ENCODE assay signal across 27 mouse cellular contexts in genomic region chr2:58184197-58184596, GRCm38 (mm10). TPM values are rescaled to one million over a fixed set of nuclear protein-coding genes. Genes with fewer than 3 reads are reported as not detected.
DNase-seq lines count a peak whose midpoint lies in the region; ATAC-seq and TF ChIP-seq lines count a peak whose summit lies in the region.
"Had no signal": no experiment of that assay in that cellular context is flagged by ENCODE, and none has a peak within 500 bp of the region (broad histone marks: within the 10 kb centered on the region; RNA-seq: fewer than 3 reads in every experiment).

No protein-coding gene starts in this region.

- H3K9ac ChIP-seq in liver, postnatal 0 days (replicated peaks): no peak overlapping the region
- H3K9ac ChIP-seq in CH12.LX (ENCODE audit: insufficient read depth, low read depth): no peak overlapping the region; the same call in 1 of the 2 replicates
- H3K9ac ChIP-seq: embryonic facial prominence, embryonic 12.5 days; forebrain, postnatal 0 days; kidney, embryonic 15.5 days; liver, embryonic 14.5 days; lung, embryonic 15.5 days; stomach, embryonic 15.5 days had no signal

- no peaks in the 10 kb centered on the region for H3K36me3 ChIP-seq in liver, postnatal 0 days (replicated peaks; ENCODE audit: insufficient read depth, low read length)
- H3K36me3 ChIP-seq in CH12.LX (replicated peaks in 1 of 2; ENCODE audit: control insufficient read depth in 1 of 2, insufficient read depth in 1 of 2, low read length in 1 of 2): no peaks in the 10 kb centered on the region
- H3K36me3 ChIP-seq: embryonic facial prominence, embryonic 12.5 days; heart, embryonic 10.5 days; kidney, embryonic 15.5 days; lung, embryonic 15.5 days; stomach, embryonic 15.5 days had no signal

- no peak for TF ChIP-seq POLR2A in CH12.LX (IDR thresholded peaks at IDR 0.05; ENCODE audit: low read depth, low read length)

- intact Hi-C loops in heart, postnatal 36 days (cut with DNase I): no loop called here

- H3K27me3 ChIP-seq in liver, postnatal 0 days (ENCODE audit: insufficient read depth, low read length): no peaks in the 10 kb centered on the region
- H3K27me3 ChIP-seq in CH12.LX (replicated peaks): no peaks in the 10 kb centered on the region
- H3K27me3 ChIP-seq: embryonic facial prominence, embryonic 12.5 days; kidney, embryonic 15.5 days; lung, embryonic 15.5 days; stomach, embryonic 15.5 days had no signal

- dilution Hi-C loops in CH12.LX (cut with MboI; ENCODE audit: extremely low pct_ligation_motif_present, extremely low pct_unique_long_range_greater_than_20kb, low sequenced_read_pairs): no loop called here

- no peak for TF ChIP-seq EP300 in liver, postnatal 0 days (IDR thresholded peaks at IDR 0.05; ENCODE audit: low read depth)
- TF ChIP-seq EP300 in CH12.LX (IDR thresholded peaks at IDR 0.05; ENCODE audit: low read length): peak; percentile 70

- H3K79me2 ChIP-seq in CH12.LX (replicated peaks; ENCODE audit: control insufficient read depth, extremely low read depth, insufficient read depth, poor library complexity, severe bottlenecking): no peaks in the 10 kb centered on the region

- TF ChIP-seq CTCF in liver, postnatal 0 days (IDR thresholded peaks at IDR 0.05; ENCODE audit: low read depth): no peak
- TF ChIP-seq CTCF in CH12.LX (conservative IDR thresholded peaks at IDR 0.05 in 1 of 2, IDR thresholded peaks at IDR 0.05 in 1 of 2; ENCODE audit: low read depth in 2 of 2, low read length in 2 of 2): no peak

- no peak overlapping the region for H3K4me2 ChIP-seq in liver, postnatal 0 days (ENCODE audit: low read depth, low read length)
- H3K4me2 ChIP-seq in CH12.LX (ENCODE audit: insufficient read depth, low read depth, poor library complexity, severe bottlenecking): peak overlapping the region; percentile 57; the same call in 1 of the 2 replicates
- H3K4me2 ChIP-seq: embryonic facial prominence, embryonic 12.5 days; kidney, embryonic 15.5 days; lung, embryonic 15.5 days; midbrain, embryonic 11.5 days; stomach, embryonic 15.5 days had no signal

- H3K4me1 ChIP-seq in liver, postnatal 0 days (ENCODE audit: insufficient read depth): no peaks in the 10 kb centered on the region; the same call in 1 of the 2 replicates
- peaks cover 13 to 58% of the 10 kb centered on the region in 2 experiments for H3K4me1 ChIP-seq in CH12.LX (ENCODE audit: control insufficient read depth in 1 of 2, insufficient read depth in 2 of 2)
- H3K4me1 ChIP-seq: embryonic facial prominence, embryonic 12.5 days; heart, embryonic 10.5 days; kidney, embryonic 15.5 days; lung, embryonic 15.5 days; stomach, embryonic 15.5 days had no signal

- ATAC-seq in liver, postnatal 0 days: no peak
- peak; percentile 50 for ATAC-seq in megakaryocyte, adult 5-6 weeks (ENCODE audit: poor library complexity, severe bottlenecking)
- ATAC-seq: forebrain, postnatal 0 days; hindbrain, postnatal 0 days had no signal

- no peak overlapping the region for H3K4me3 ChIP-seq in liver, postnatal 0 days (ENCODE audit: low read depth, low read length)
- H3K4me3 ChIP-seq in CH12.LX (replicated peaks in 1 of 3; ENCODE audit: low read depth in 2 of 3, low read length in 2 of 3, poor library complexity in 1 of 3): no peak overlapping the region
- H3K4me3 ChIP-seq: embryonic facial prominence, embryonic 12.5 days; heart, embryonic 10.5 days; kidney, embryonic 15.5 days; left cerebral cortex, adult 2 months; lung, embryonic 15.5 days; stomach, embryonic 15.5 days had no signal

- no peak for DNase-seq in liver, postnatal 0 days
- DNase-seq in liver (no peak), CH12.LX (ENCODE audit: extremely low read depth) (peak; percentile 73), MN1 (ENCODE audit: low spot score) (no peak)
- no peak for DNase-seq in frontal cortex, postnatal 10 days (ENCODE audit: low spot score in 2 of 2)
- no peak for DNase-seq in heart, postnatal 36 days
- DNase-seq: cerebellum, adult 11-12 months; cerebellum, postnatal 10 days; forebrain, postnatal 0 days; kidney, adult 11 months; layer of hippocampus, adult 9-11 months; right cerebral cortex, postnatal 25 days; spleen, adult 18-20 months; thymus, adult 2 months; thymus, postnatal 4 days had no signal

- in situ Hi-C loops in CH12.LX (cut with MboI; ENCODE audit: low pct_ligation_motif_present, low pct_unique_long_range_greater_than_20kb, low sequenced_read_pairs): loop anchor here (5.0 to 25.0 kb wide), 3 partner anchors 103 to 278 kb away; partner anchors contain the start of gene Gm17409

- 45% methylated on average over 2 of the region's 2 CpGs for WGBS in liver, postnatal 0 days (ENCODE audit: insufficient replicate concordance)

- no peak for TF ChIP-seq RAD21 in CH12.LX (IDR thresholded peaks at IDR 0.05; ENCODE audit: low read depth, low read length)

- H3K27ac ChIP-seq in liver, postnatal 0 days (ENCODE audit: low read depth): peak overlapping the region; percentile 40; the same call in 1 of the 2 replicates
- H3K27ac ChIP-seq in CH12.LX (ENCODE audit: insufficient read depth, low read depth): 0 out of 2 replicates have a peak overlapping the region, but pooled peaks have one; percentile 31
- H3K27ac ChIP-seq: embryonic facial prominence, embryonic 12.5 days; heart, embryonic 10.5 days; hindbrain, postnatal 0 days; kidney, embryonic 15.5 days; left cerebral cortex, adult 2 months; liver, embryonic 14.5 days; lung, embryonic 15.5 days; macrophage; stomach, embryonic 15.5 days had no signal

- H3K9me3 ChIP-seq in liver, postnatal 0 days (ENCODE audit: low read length): no peaks in the 10 kb centered on the region
- no peaks in the 10 kb centered on the region for H3K9me3 ChIP-seq in CH12.LX (replicated peaks; ENCODE audit: low read length)
- H3K9me3 ChIP-seq: embryonic facial prominence, embryonic 12.5 days; heart, embryonic 10.5 days; kidney, embryonic 15.5 days; lung, embryonic 15.5 days; stomach, embryonic 15.5 days had no signal

TF ChIP-seq in CH12.LX, 34 proteins besides CTCF, POLR2A, EP300 and RAD21:
- TF ChIP-seq MEF2A (IDR thresholded peaks at IDR 0.05; ENCODE audit: borderline replicate concordance, low read depth, low read length) (peak; percentile 85), RCOR1 (conservative IDR thresholded peaks at IDR 0.05; ENCODE audit: low read depth, low read length) (0 out of 2 replicates have a peak, but pooled peaks have one; percentile 58), GABPA (IDR thresholded peaks at IDR 0.05; ENCODE audit: insufficient replicate concordance, low read depth, low read length) (no peak), USF1 (IDR thresholded peaks at IDR 0.05; ENCODE audit: low read depth, low read length) (no peak), MYC (IDR thresholded peaks at IDR 0.05; ENCODE audit: low read depth, low read length) (0 out of 2 replicates have a peak, but pooled peaks have one; percentile 15), JUN (IDR thresholded peaks at IDR 0.05; ENCODE audit: insufficient read depth, low read depth, low read length) (no peak), BHLHE40 (IDR thresholded peaks at IDR 0.05; ENCODE audit: low read depth, low read length) (peak; percentile 81), ZC3H11A (IDR thresholded peaks at IDR 0.05; ENCODE audit: low read depth, low read length) (no peak), SIN3A (IDR thresholded peaks at IDR 0.05; ENCODE audit: low read length) (peak; percentile 67; the same call in 1 of the 2 replicates), KAT2A (IDR thresholded peaks at IDR 0.05; ENCODE audit: insufficient replicate concordance, low read length) (no peak), MAFK (IDR thresholded peaks at IDR 0.05; ENCODE audit: insufficient replicate concordance, low read length) (no peak), MAZ (IDR thresholded peaks at IDR 0.05; ENCODE audit: low read depth, low read length) (no peak), USF2 (conservative IDR thresholded peaks at IDR 0.05; ENCODE audit: low read depth, low read length) (no peak), ELF1 (IDR thresholded peaks at IDR 0.05; ENCODE audit: low read depth, low read length) (peak; percentile 9; the same call in 1 of the 2 replicates), NELFE (IDR thresholded peaks at IDR 0.05; ENCODE audit: low read depth, low read length) (no peak), ETS1 (conservative IDR thresholded peaks at IDR 0.05; ENCODE audit: low read depth, low read length) (peak; percentile 81), IRF4 (IDR thresholded peaks at IDR 0.05; ENCODE audit: low read depth, low read length) (0 out of 2 replicates have a peak, but pooled peaks have one; percentile 69)

RNA-seq across cellular contexts. Expression of gene Cytip, which starts 11.1 kb away (rescaled TPM):
- polyA plus RNA-seq in liver, postnatal 0 days (2015; fragmentation: Nextera tagmentation; extraction: Ambion mirVana): 6.8 and 7.5 TPM in 2 replicates
- total RNA-seq in CH12.LX (2012; rRNA removed) (61.3 TPM in 2 replicates), CH12.LX (2014; rRNA removed) (55.9 and 73.4 TPM in 2 replicates)
- 40.2 and 43.1 TPM in 2 replicates for polyA plus RNA-seq in CH12.LX (2012; ENCODE audit: insufficient read length, low read depth)
- 125 and 144 TPM in 2 replicates for total RNA-seq in megakaryocyte, adult 5-6 weeks (2015)
- 285 and 325 TPM in 2 replicates for total RNA-seq in megakaryocyte, adult 5-6 weeks (2017)
- total RNA-seq in heart, postnatal 36 days (2021): 1 to 10 TPM; 1.2 to 1.4 TPM
- total RNA-seq: hindbrain, postnatal 0 days; left cerebral cortex, postnatal 36 days had no signal

Comparison
In these comparisons a context has a peak if more than half of its experiments do, and no peak if none do; other contexts are left out.
1. RNA of gene Cytip, which starts 11.1 kb away (total RNA-seq): 125 to 325 TPM in megakaryocyte, adult 5-6 weeks and 55.9 to 73.4 TPM in CH12.LX; 1.2 to 1.4 TPM in heart, postnatal 36 days; every median in the first group is over 10 times any median in the second.